Mouse (Mus musculus): ENCODE measurements around the gene Sun2.

The Sun2 gene

GRCm38 (mm10) chr15:79727840-79728239, 14.5 kb downstream of the Sun2 start:
- no peak for DNase-seq (ENCODE audit: extremely low spot score, low read depth, low spot score)

- no peak for DNase-seq (ENCODE audit: extremely low spot score, low read depth, low spot score)
Observed at GRCm38 (mm10) chr15:79725190-79725789, 17.0 kb downstream of the Sun2 start.

GRCm38 (mm10) chr15:79723439-79723838, 18.9 kb downstream of the Sun2 start:
- DNase-seq (ENCODE audit: extremely low spot score, low read depth, low spot score) = no peak

GRCm38 (mm10) chr15:79720796-79721195, 21.5 kb downstream of the Sun2 start:
- DNase-seq (ENCODE audit: extremely low spot score, low read depth, low spot score) = no peak

- no peak for DNase-seq (ENCODE audit: extremely low spot score, low read depth, low spot score)
Observed at GRCm38 (mm10) chr15:79720267-79720666, 22.1 kb downstream of the Sun2 start.

- no peak for DNase-seq (ENCODE audit: extremely low spot score, low read depth, low spot score)
Observed at GRCm38 (mm10) chr15:79716710-79717109, 25.6 kb downstream of the Sun2 start.

GRCm38 (mm10) chr15:79715646-79716045, 26.7 kb downstream of the Sun2 start:
- no peak for DNase-seq (ENCODE audit: extremely low spot score, low read depth, low spot score)

GRCm38 (mm10) chr15:79708229-79708822, 34.0 kb downstream of the Sun2 start:
- DNase-seq (ENCODE audit: extremely low spot score, low read depth, low spot score) = no peak

GRCm38 (mm10) chr15:79706603-79707214, 35.6 kb downstream of the Sun2 start:
- no peak for DNase-seq (ENCODE audit: extremely low spot score, low read depth, low spot score)

- DNase-seq (ENCODE audit: extremely low spot score, low read depth, low spot score) = no peak
Observed at GRCm38 (mm10) chr15:79697558-79698187, 44.7 kb downstream of the Sun2 start.

GRCm38 (mm10) chr15:79697011-79697410, 45.3 kb downstream of the Sun2 start:
- no peak for DNase-seq (ENCODE audit: extremely low spot score, low read depth, low spot score)

GRCm38 (mm10) chr15:79696508-79696907, 45.8 kb downstream of the Sun2 start:
- DNase-seq (ENCODE audit: extremely low spot score, low read depth, low spot score) = no peak

GRCm38 (mm10) chr15:79695516-79695915, 46.8 kb downstream of the Sun2 start:
- DNase-seq (ENCODE audit: extremely low spot score, low read depth, low spot score) = no peak

GRCm38 (mm10) chr15:79694512-79694911, 47.8 kb downstream of the Sun2 start:
- DNase-seq (ENCODE audit: extremely low spot score, low read depth, low spot score) = no peak

GRCm38 (mm10) chr15:79693740-79694139, 48.6 kb downstream of the Sun2 start:
- no peak for DNase-seq (ENCODE audit: extremely low spot score, low read depth, low spot score)

- DNase-seq (ENCODE audit: extremely low spot score, low read depth, low spot score) = no peak
Observed at GRCm38 (mm10) chr15:79692334-79692733, 50.0 kb downstream of the Sun2 start.

- DNase-seq (ENCODE audit: extremely low spot score, low read depth, low spot score) = no peak
Observed at GRCm38 (mm10) chr15:79691023-79691508, 51.3 kb downstream of the Sun2 start.

- DNase-seq (ENCODE audit: extremely low spot score, low read depth, low spot score) = peak; percentile 99
Observed at GRCm38 (mm10) chr15:79690426-79691022, 51.8 kb downstream of the Sun2 start, which contains the start of gene Gtpbp1. TSS of gene Gtpbp1 (plus strand) at chr15:79690845.

GRCm38 (mm10) chr15:79689662-79690425, 52.5 kb downstream of the Sun2 start:
- DNase-seq (ENCODE audit: extremely low spot score, low read depth, low spot score) = no peak

- no peak for DNase-seq (ENCODE audit: extremely low spot score, low read depth, low spot score)
Observed at GRCm38 (mm10) chr15:79688268-79688956, 53.9 kb downstream of the Sun2 start.

All from hindlimb bud, embryonic 11.5 days (tissue).